8 mouse cellular contexts compared by ENCODE assay signal in the genomic region with DNA sequence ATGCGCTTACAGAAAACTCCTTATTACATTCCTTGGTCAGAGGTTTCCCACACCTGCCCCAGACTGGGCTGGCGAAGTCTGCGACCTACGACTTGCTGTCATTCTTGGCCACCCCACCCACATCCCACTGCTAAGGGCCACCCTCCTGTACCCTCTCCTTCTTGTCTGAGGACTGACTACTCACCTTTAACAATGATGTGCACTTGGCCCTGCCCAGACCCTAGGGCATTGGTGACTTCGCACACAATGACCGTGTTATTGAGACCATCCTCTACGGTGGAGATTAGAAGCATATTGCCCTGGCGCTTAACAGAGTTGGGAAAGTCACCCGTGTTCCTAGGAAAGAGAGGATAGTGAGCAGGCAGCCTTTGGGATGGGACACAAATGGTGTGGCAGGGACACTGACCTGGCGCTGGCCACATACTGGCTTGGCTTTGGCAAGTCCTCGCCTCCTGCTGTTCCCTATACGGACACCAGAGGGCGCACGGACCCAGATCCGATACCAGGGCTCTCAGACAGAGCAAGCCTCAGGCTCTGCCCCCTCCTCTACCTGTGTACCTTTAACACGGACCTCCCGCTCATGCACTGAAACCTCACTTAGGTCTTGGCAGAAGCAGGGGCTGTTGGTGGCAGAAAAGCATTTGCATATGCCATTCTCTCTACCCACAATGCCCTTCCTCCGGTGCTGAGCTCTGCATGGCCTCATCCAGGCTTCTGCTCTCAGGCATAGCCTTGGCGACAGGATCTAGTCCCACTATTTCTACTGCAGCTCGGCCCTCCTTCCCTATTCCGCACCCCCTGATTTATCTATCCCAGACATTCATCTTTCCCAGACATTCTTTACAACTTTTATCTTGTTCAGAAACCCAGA. TPM values are rescaled to one million over a fixed set of nuclear protein-coding genes. Genes with fewer than 3 reads are reported as not detected.
DNase-seq lines count a peak whose midpoint lies in the region; ATAC-seq and TF ChIP-seq lines count a peak whose summit lies in the region.

No protein-coding gene starts in this region.

- DNase-seq in ES-E14 (ENCODE audit: low read depth, low spot score): peak; percentile 57
- peak; percentile 52 for DNase-seq in cerebellum, adult 11-12 months
- DNase-seq in layer of hippocampus, adult 9-10 months (ENCODE audit: low spot score): peak; percentile 61
- DNase-seq in lung, postnatal 0 days (ENCODE audit: low spot score): peak; percentile 70
- peak; percentile 79 for DNase-seq in ovary, postnatal 14 days (ENCODE audit: low spot score)
- peak; percentile 89 for DNase-seq in thymus, postnatal 25 days

- peak; percentile 94 for TF ChIP-seq CTCF in lung, postnatal 0 days (IDR thresholded peaks at IDR 0.05)

- ATAC-seq in forebrain, embryonic 15.5 days (replicated peaks): peak; percentile 73; the same call in 1 of the 2 replicates
- ATAC-seq in hematopoietic stem cell, adult 5-6 weeks (replicated peaks in 1 of 2; ENCODE audit: insufficient read depth in 1 of 2, low FRiP score in 2 of 2, low TSS enrichment in 1 of 2, low read depth in 1 of 2, poor library complexity in 2 of 2, severe bottlenecking in 2 of 2): peak; percentile 67 to 92
- ATAC-seq in lung, postnatal 0 days: peak; percentile 75

- no peak overlapping the region for H3K9ac ChIP-seq in ES-E14 (ENCODE audit: insufficient read depth, low read depth, low read length, poor library complexity, severe bottlenecking)
- H3K9ac ChIP-seq in forebrain, embryonic 15.5 days (replicated peaks): no peak overlapping the region
- no peak overlapping the region for H3K9ac ChIP-seq in lung, postnatal 0 days (replicated peaks; ENCODE audit: low read depth)

- no peaks in the 10 kb centered on the region for H3K9me3 ChIP-seq in ES-E14 (ENCODE audit: control insufficient read depth, insufficient read depth, low read depth, low read length)
- no peaks in the 10 kb centered on the region for H3K9me3 ChIP-seq in forebrain, embryonic 15.5 days
- H3K9me3 ChIP-seq in lung, postnatal 0 days (ENCODE audit: low read length): no peaks in the 10 kb centered on the region

- 0 out of 4 replicates have a peak, but pooled peaks cover 0 to 2% of the 10 kb centered on the region in 2 experiments for H3K4me1 ChIP-seq in ES-E14 (ENCODE audit: control insufficient read depth in 2 of 2, insufficient read depth in 2 of 2, low read length in 2 of 2, poor library complexity in 1 of 2)
- H3K4me1 ChIP-seq in forebrain, embryonic 15.5 days: no peaks in the 10 kb centered on the region
- no peaks in the 10 kb centered on the region for H3K4me1 ChIP-seq in lung, postnatal 0 days (ENCODE audit: insufficient read depth, low read depth, low read length)

- no peak overlapping the region for H3K4me2 ChIP-seq in forebrain, embryonic 15.5 days (replicated peaks)
- H3K4me2 ChIP-seq in lung, postnatal 0 days (replicated peaks; ENCODE audit: low read depth, low read length): no peak overlapping the region

- H3K36me3 ChIP-seq in ES-E14 (ENCODE audit: control insufficient read depth, insufficient read depth, low read length, poor library complexity, severe bottlenecking): peaks cover 24% of the 10 kb centered on the region
- peaks cover 12% of the 10 kb centered on the region; the same call in 1 of the 2 replicates for H3K36me3 ChIP-seq in forebrain, embryonic 15.5 days
- peaks cover 40% of the 10 kb centered on the region for H3K36me3 ChIP-seq in lung, postnatal 0 days (ENCODE audit: insufficient read depth, low read length)

- no peak overlapping the region for H3K27ac ChIP-seq in ES-E14 (ENCODE audit: insufficient read depth, low read depth, low read length, poor library complexity, severe bottlenecking)
- H3K27ac ChIP-seq in forebrain, embryonic 15.5 days (replicated peaks): no peak overlapping the region
- H3K27ac ChIP-seq in lung, postnatal 0 days (ENCODE audit: low read length): no peak overlapping the region

- H3K27me3 ChIP-seq in forebrain, embryonic 15.5 days: no peaks in the 10 kb centered on the region
- no peaks in the 10 kb centered on the region for H3K27me3 ChIP-seq in lung, postnatal 0 days (replicated peaks; ENCODE audit: insufficient read depth, low read length)

- TF ChIP-seq EP300 in lung, postnatal 0 days (IDR thresholded peaks at IDR 0.05): no peak

- in situ Hi-C loops in ES-E14 (cut with MboI; ENCODE audit: low sequenced_read_pairs in 2 of 2, unreplicated experiment in 2 of 2): loop anchor here in 1 of 2 experiments (10.0 kb wide), 1 partner anchor 54 kb away; a partner anchor contains a TSS

- H3K4me3 ChIP-seq in ES-E14 (ENCODE audit: insufficient read depth in 1 of 2, low read depth in 1 of 2, low read length in 2 of 2, poor library complexity in 1 of 2, severe bottlenecking in 1 of 2): no peak overlapping the region
- H3K4me3 ChIP-seq in forebrain, embryonic 15.5 days: no peak overlapping the region
- H3K4me3 ChIP-seq in lung, postnatal 0 days (ENCODE audit: low read depth, low read length): no peak overlapping the region

- 49% methylated on average over 21 of the region's 21 CpGs for WGBS in forebrain, embryonic 15.5 days
- 51% methylated on average over 21 of the region's 21 CpGs for WGBS in lung, postnatal 0 days

TF ChIP-seq in ES-E14, 5 proteins besides CTCF, POLR2A, EP300 and RAD21:
- TF ChIP-seq HCFC1 (IDR thresholded peaks at IDR 0.05; ENCODE audit: borderline replicate concordance, insufficient read depth, low read length) (no peak), ZNF384 (IDR thresholded peaks at IDR 0.05; ENCODE audit: low read depth, low read length) (no peak), ZC3H11A (IDR thresholded peaks at IDR 0.05; ENCODE audit: borderline replicate concordance, low read depth, low read length) (peak; percentile 65)

RNA-seq across cellular contexts. Expression of a gene that starts 10.3 kb away (rescaled TPM):
- total RNA-seq in ES-E14 (2012; rRNA removed): 38.6 and 49.9 TPM in 2 replicates
- 7.1 and 7.3 TPM in 2 replicates for polyA plus RNA-seq in forebrain, embryonic 15.5 days (2015; fragmentation: Nextera tagmentation; extraction: Ambion mirVana)
- 11.1 and 13.4 TPM in 2 replicates for total RNA-seq in hematopoietic stem cell, adult 5-6 weeks (2017)
- 20.8 and 24.3 TPM in 2 replicates for polyA plus RNA-seq in lung, postnatal 0 days (2015; fragmentation: Nextera tagmentation; extraction: Ambion mirVana)

RNA-seq across cellular contexts. Expression of a gene that starts 22.9 kb away (rescaled TPM):
- 0.85 and 0.94 TPM in 2 replicates for total RNA-seq in ES-E14 (2012; rRNA removed)
- not detected in 2 replicates for polyA plus RNA-seq in forebrain, embryonic 15.5 days (2015; fragmentation: Nextera tagmentation; extraction: Ambion mirVana)
- total RNA-seq in hematopoietic stem cell, adult 5-6 weeks (2017): not detected in 2 replicates
- polyA plus RNA-seq in lung, postnatal 0 days (2015; fragmentation: Nextera tagmentation; extraction: Ambion mirVana): 0.04 TPM in 1 of 2 replicates, not detected in the other

RNA-seq across cellular contexts. Expression of a gene that starts 39.9 kb away (rescaled TPM):
- total RNA-seq in ES-E14 (2012; rRNA removed): 4.6 and 6.6 TPM in 2 replicates
- polyA plus RNA-seq in forebrain, embryonic 15.5 days (2015; fragmentation: Nextera tagmentation; extraction: Ambion mirVana): not detected in 2 replicates
- not detected in 2 replicates for total RNA-seq in hematopoietic stem cell, adult 5-6 weeks (2017)
- 0.70 and 0.90 TPM in 2 replicates for polyA plus RNA-seq in lung, postnatal 0 days (2015; fragmentation: Nextera tagmentation; extraction: Ambion mirVana)

RNA-seq across cellular contexts. Expression of a gene that starts 49.6 kb away (rescaled TPM):
- total RNA-seq in ES-E14 (2012; rRNA removed): 0.71 and 1.4 TPM in 2 replicates
- polyA plus RNA-seq in forebrain, embryonic 15.5 days (2015; fragmentation: Nextera tagmentation; extraction: Ambion mirVana): 0.43 and 0.50 TPM in 2 replicates
- 0.10 and 0.38 TPM in 2 replicates for total RNA-seq in hematopoietic stem cell, adult 5-6 weeks (2017)
- polyA plus RNA-seq in lung, postnatal 0 days (2015; fragmentation: Nextera tagmentation; extraction: Ambion mirVana): 0.13 and 0.18 TPM in 2 replicates

RNA-seq across cellular contexts. Expression of a gene that starts 54.6 kb away (rescaled TPM):
- 3.7 and 4.9 TPM in 2 replicates for total RNA-seq in ES-E14 (2012; rRNA removed)
- polyA plus RNA-seq in forebrain, embryonic 15.5 days (2015; fragmentation: Nextera tagmentation; extraction: Ambion mirVana): not detected in 2 replicates
- not detected in 2 replicates for total RNA-seq in hematopoietic stem cell, adult 5-6 weeks (2017)
- polyA plus RNA-seq in lung, postnatal 0 days (2015; fragmentation: Nextera tagmentation; extraction: Ambion mirVana): not detected in 2 replicates
